Mouse (Mus musculus): ENCODE results near the gene Cpne5.
A peak's percentile ranks its signal among the peaks of the same experiment; 100 is the strongest.

The Cpne5 gene

GRCm38 (mm10) chr17:29210037-29210436 is 27.9 kb downstream of the Cpne5 start:
- no peak for DNase-seq (ENCODE audit: low spot score)

- no peak for DNase-seq (ENCODE audit: low spot score)
Measured at GRCm38 (mm10) chr17:29206052-29206451, 31.9 kb downstream of the Cpne5 start.

- DNase-seq (ENCODE audit: low spot score), result no peak
Measured at GRCm38 (mm10) chr17:29202604-29203003, 35.4 kb downstream of the Cpne5 start.

- DNase-seq (ENCODE audit: low spot score), result no peak
Measured at GRCm38 (mm10) chr17:29199821-29200220, 38.1 kb downstream of the Cpne5 start.

GRCm38 (mm10) chr17:29199151-29199800 is 38.7 kb downstream of the Cpne5 start:
- DNase-seq (ENCODE audit: low spot score), result no peak

- DNase-seq (ENCODE audit: low spot score), result peak; percentile 46
Measured at GRCm38 (mm10) chr17:29195579-29195978, 42.4 kb downstream of the Cpne5 start.

GRCm38 (mm10) chr17:29188989-29189388 is 49.0 kb downstream of the Cpne5 start:
- DNase-seq (ENCODE audit: low spot score), result peak; percentile 66

- DNase-seq (ENCODE audit: low spot score), result peak; percentile 55
Measured at GRCm38 (mm10) chr17:29186989-29187859, 50.7 kb downstream of the Cpne5 start.

- DNase-seq (ENCODE audit: low spot score), result no peak
Measured at GRCm38 (mm10) chr17:29185376-29186046, 52.5 kb downstream of the Cpne5 start.

GRCm38 (mm10) chr17:29183162-29183561 is 54.8 kb downstream of the Cpne5 start:
- no peak for DNase-seq (ENCODE audit: low spot score)

- DNase-seq (ENCODE audit: low spot score), result no peak
Measured at GRCm38 (mm10) chr17:29181751-29182150, 56.2 kb downstream of the Cpne5 start.

GRCm38 (mm10) chr17:29180406-29181127 is 57.4 kb downstream of the Cpne5 start:
- DNase-seq (ENCODE audit: low spot score), result no peak

GRCm38 (mm10) chr17:29179917-29180316 is 58.0 kb downstream of the Cpne5 start:
- no peak for DNase-seq (ENCODE audit: low spot score)

- no peak for DNase-seq (ENCODE audit: low spot score)
Measured at GRCm38 (mm10) chr17:29178503-29179059, 59.4 kb downstream of the Cpne5 start.

GRCm38 (mm10) chr17:29176391-29177267 is 61.3 kb downstream of the Cpne5 start:
- DNase-seq (ENCODE audit: low spot score), result peak; percentile 86

GRCm38 (mm10) chr17:29175693-29176092 is 62.3 kb downstream of the Cpne5 start:
- DNase-seq (ENCODE audit: low spot score), result no peak

GRCm38 (mm10) chr17:29173165-29173564 is 64.8 kb downstream of the Cpne5 start:
- no peak for DNase-seq (ENCODE audit: low spot score)

- DNase-seq (ENCODE audit: low spot score), result no peak
Measured at GRCm38 (mm10) chr17:29172062-29172461, 65.9 kb downstream of the Cpne5 start.

- DNase-seq (ENCODE audit: low spot score), result peak; percentile 89
Measured at GRCm38 (mm10) chr17:29171001-29171772, 66.8 kb downstream of the Cpne5 start.

GRCm38 (mm10) chr17:29170431-29171000 is 67.5 kb downstream of the Cpne5 start:
- no peak for DNase-seq (ENCODE audit: low spot score)

Data from retina, embryonic 14.5 days (tissue).